Mouse (Mus musculus) megakaryocyte, embryonic 14.5 days (primary cell): ENCODE results near the gene Gm20661.

Experiments
- FLI1 ChIP-seq: IDR thresholded peaks from 2 replicates; pipeline ENCODE4 v1.6.1; 2012; ENCODE audit warnings: low read length, inconsistent platforms, mixed read lengths
- GATA1 ChIP-seq: IDR thresholded peaks from 3 replicates; pipeline ENCODE4 v1.6.1; 2012; ENCODE audit warnings: mixed read lengths, low read length, inconsistent platforms, borderline replicate concordance

GRCm38 (mm10) chr9:107967437-107967836 lies 15.4 kb upstream of the Gm20661 start:
- TF ChIP-seq FLI1, result no peak
- TF ChIP-seq GATA1, result no peak
